Mouse (Mus musculus): ENCODE results near the gene Man1a2.

Gene Man1a2

DNA sequence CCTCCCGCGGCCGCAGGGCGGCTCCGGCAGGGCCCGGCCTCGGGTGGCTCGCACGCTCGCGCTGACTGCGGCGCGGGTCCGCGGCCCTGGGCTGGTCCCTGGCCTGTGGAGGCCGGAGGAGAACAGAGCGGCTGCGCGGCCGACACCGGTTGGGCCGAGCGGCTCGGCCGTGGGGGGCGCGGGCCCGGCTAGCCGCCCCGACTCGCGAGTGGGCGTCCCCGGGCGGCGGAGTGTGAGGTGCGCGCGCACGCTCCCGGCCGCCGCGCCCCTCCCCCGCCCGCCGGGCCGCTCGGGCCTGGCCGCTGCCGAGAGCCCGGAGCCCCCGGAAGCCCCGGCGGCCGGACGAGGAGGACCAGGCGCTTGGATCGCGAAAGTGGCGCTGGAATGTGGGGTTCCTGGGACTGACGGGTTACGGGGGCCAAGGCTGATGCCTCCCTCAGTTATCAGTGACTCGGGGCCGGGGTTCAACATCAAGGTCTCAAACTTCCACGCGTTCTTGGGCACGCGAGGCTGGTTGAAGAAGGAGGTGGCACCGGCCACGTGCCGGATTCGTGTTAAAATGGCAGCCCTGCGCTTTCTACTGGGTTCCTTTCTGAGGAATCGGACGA is 564 bp upstream of the Man1a2 start:
- peak; percentile 55 for DNase-seq (ENCODE audit: low read depth, low spot score)

DNA sequence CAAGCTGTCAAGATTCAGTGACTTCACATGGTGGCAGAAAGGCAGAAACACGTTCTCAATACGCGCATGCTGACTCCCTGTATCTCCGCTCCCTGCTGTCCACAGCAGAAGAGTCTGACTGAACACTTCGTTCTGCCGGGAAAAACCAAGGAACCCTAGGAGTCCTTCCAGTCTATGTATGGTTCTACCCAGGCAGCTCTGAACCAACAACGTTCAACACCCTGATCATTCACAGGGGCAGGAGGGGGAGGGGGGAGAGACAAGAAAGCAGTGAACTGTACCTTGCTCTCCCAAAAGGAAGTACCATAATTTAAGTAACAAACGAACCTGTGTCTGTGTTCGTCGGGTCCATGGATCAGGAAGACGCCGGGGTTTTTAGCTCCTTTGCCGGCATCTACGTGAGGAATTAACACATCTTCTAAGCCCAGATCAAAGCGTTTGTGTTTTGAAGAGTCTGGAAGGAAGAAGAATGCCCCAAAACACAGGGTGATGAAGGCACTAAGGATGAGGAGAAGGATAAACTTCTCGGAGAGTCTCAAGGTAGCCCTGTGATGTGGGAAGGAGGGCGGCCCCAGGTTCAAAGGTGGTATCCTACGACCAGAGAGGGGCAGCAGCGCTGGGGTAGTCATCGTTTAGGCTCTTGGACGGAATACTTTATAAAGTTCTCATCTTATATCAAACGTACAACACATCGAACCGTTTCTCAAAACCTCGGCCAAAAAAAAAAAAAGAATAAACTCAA is 898 bp downstream of the Man1a2 start:
- peak; percentile 53 for DNase-seq (ENCODE audit: low read depth, low spot score)

- no peak for DNase-seq (ENCODE audit: low read depth, low spot score)
These were observed 2.5 kb downstream of the Man1a2 start for GRCm38 (mm10) chr3:100682841-100683240.

DNA sequence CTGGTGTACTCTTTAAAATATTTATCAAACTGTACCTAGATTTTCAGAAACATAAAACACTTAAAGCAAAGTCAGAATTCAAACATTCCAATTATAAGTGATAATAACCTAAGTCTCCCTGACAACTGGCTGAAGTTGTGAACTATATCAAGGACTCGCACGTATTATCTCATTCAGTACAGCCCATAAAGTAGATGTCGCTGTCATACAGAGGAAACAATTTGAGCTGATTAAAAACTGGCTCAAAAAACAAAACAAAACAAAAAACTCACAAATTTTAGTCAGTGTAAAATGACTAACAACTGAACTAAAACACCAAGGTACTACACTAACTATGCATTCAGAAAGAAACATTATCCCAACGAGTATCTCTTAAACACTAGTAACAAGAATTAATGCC is 3.0 kb downstream of the Man1a2 start:
- no peak for DNase-seq (ENCODE audit: low read depth, low spot score)

DNA sequence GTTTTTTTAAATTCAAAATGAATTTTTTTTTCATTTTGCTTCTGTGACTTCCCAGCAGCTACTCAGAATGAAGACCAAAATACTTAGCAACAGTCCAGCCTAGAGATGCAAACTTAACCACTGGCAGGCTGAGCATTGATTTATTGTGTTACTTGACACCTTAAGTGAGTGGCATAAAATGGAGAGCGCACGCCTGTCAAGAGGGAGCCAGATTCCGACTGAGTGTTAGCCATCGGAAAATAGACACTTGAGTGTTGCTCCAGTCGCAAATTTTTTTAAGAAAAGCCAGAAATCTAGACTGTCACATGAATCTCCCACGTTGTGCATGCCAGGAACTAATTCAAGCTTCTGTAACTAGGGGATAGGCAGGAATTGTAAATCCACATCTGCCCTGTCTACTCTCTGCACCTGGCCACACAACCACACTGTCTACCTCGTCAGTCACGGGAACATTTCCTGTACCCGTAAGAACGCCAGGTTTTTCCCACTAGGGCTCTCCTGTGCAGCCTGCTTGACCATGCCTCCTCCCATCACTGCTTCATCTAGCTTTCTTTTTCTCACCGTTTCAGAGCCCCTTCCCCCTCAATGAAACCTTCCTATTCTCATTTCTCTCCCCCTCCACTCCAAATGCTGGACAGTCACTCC is 3.7 kb downstream of the Man1a2 start:
- DNase-seq (ENCODE audit: low read depth, low spot score): no peak

DNA sequence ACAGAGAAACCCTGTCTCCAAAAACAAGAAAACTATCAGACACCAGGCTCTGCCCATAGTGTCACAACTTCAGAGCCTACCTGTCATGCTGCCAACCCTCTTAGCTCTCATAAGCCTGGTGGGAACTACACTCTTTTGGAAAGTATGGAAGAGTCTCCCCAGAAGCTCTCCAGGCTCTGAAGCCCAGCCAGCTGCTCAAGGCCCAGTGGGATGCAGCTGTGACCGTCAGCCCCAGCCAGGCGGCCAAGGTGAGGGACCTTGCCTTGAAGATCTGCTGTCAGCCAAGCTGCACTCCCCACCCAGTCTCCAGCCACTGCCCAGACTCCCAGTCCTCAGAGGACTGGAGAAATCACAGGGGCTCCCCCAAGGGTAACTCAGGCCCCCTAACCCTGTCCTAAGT is 5.1 kb downstream of the Man1a2 start:
- DNase-seq (ENCODE audit: low read depth, low spot score): no peak

DNA sequence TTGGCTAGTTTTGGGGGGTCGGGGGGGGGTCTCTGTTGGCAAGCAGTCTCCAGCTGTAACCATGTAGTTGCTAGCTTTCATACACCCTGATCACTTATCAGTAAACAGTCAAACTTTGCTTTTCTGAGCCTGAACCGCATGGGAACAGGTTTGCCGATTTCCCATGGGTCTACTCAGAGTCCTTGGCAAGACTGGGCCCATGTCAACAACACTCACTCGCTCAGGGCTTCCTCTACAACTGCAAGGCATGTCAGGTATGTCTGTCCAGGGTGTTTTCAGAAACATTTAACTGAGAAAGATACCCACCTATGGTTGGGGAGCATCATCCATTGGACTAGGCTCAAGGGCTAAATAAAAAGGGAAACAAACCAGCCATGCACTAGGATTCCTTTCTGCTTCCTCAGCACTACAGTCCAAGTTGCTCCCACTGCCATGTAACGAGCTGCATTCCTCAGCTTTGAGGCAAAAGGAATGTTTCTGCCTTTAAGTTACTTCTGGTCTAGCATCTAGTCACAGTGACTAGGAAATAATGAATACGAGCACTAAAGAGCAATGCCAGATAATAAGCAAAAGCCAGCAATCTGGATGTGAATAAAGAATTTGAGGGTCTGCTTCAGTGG is 6.2 kb downstream of the Man1a2 start:
- no peak for DNase-seq (ENCODE audit: low read depth, low spot score)

DNA sequence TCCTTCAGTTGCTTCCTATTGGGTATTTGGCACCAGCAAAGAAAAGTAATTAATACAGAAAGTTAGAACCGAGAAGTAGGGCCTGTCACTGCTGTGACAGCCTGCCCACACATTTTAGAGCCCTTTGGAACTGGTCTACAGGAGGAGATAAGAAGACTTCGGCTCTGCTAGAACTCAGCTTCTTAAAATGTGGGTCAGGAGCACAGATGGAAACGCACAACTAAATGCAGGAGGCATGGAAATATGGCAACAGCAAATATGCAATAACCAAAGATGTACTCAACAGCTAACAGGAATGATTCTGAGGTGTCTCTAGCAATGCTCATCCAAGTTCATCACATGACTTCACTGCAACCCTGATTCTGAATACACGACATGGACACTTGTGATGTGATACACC is 10.2 kb downstream of the Man1a2 start:
- no peak for DNase-seq (ENCODE audit: low read depth, low spot score)

- DNase-seq (ENCODE audit: low read depth, low spot score): no peak
These were observed 14.9 kb downstream of the Man1a2 start for GRCm38 (mm10) chr3:100670412-100670811.

GRCm38 (mm10) chr3:100653291-100653690 is 32.0 kb downstream of the Man1a2 start:
- DNase-seq (ENCODE audit: low read depth, low spot score): no peak

- no peak for DNase-seq (ENCODE audit: low read depth, low spot score)
These were observed 43.7 kb downstream of the Man1a2 start for GRCm38 (mm10) chr3:100641581-100641980.

GRCm38 (mm10) chr3:100636255-100636654 is 49.0 kb downstream of the Man1a2 start:
- DNase-seq (ENCODE audit: low read depth, low spot score): no peak

DNA sequence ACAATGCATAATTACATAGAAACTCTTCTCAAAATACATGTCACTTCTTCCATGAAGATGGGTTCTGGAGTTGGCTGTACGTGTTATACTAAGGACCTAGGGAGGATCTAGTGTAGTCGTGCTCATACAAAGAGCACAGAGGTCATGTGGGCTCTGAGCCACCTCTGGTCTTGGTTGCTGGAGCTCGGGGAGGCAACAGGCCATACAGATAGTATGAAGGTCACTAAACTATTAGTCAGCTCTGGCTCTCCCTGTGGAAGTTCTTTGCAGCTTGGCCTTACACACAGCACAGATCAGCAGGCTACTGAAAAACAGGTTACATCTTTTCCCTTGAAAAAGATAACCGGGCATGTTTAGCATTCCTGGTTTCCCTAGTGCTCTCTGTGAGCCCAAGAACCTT is 50.5 kb downstream of the Man1a2 start:
- no peak for DNase-seq (ENCODE audit: low read depth, low spot score)

DNA sequence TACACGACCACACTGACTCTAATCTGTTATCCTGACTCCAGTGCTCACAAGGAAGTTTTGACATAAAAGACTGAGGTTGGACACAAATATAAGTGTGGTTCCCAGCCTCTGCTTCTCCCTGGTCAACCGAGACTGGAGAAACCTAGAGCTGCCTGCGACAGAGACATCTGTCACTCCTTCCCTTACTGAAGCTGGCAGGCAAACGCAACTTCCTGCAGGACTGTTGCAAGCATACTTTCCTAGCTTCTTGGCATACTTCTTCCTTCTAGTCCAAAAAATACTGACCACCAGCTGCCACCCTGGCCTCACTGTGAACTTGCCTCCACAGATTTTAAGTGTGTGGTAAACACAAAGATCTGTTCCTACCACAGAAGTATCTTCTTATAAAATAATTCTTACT is 66.8 kb downstream of the Man1a2 start:
- no peak for DNase-seq (ENCODE audit: low read depth, low spot score)

GRCm38 (mm10) chr3:100610916-100611315 is 74.4 kb downstream of the Man1a2 start:
- no peak for DNase-seq (ENCODE audit: low read depth, low spot score)

GRCm38 (mm10) chr3:100604539-100604938 is 80.8 kb downstream of the Man1a2 start:
- no peak for DNase-seq (ENCODE audit: low read depth, low spot score)

DNA sequence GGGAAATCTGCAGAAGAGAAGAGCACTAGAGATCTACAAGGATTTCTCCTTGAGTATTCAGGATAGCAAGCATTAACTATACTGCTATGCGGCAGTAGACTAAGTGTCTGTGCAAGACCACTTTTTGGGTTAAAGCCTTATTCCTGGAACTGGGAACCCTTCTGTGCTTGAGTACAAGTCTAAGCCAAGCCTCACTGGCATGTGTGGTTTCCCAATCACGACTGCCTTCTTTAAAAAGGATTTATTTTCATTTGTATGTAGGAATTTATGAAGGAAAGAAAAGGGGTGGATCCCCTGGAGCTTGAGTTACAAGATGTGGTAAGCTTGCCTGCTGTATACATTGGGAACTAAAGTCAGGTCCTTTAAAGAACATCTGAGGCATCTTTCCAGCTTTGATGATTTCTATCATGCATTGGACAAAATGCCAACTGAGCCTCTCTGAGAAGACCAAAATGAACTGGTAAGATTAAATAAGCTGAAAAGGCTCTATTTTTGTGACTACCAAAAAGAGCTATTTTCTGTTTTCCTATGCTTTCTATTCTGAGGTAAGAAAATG is 86.0 kb downstream of the Man1a2 start:
- no peak for DNase-seq (ENCODE audit: low read depth, low spot score)

DNA sequence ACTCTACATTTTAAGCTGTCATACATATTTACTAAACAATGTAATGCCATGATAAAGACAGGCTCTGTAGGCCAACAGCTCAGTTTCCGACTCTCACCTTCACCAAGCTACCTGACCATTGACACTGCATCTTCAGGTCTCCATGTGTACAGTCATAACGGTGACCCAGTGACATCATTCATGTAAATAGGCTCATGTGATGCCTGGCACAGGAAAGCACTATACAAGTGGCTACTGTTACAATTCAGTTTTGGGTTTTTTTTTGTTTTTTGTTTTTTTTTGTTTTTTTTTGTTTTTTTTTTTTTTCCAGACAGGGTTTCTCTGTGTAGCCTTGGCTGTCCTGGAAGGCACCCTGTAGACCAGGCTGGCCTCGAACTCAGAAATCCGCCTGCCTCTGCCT is 94.2 kb downstream of the Man1a2 start:
- no peak for DNase-seq (ENCODE audit: low read depth, low spot score)

DNA sequence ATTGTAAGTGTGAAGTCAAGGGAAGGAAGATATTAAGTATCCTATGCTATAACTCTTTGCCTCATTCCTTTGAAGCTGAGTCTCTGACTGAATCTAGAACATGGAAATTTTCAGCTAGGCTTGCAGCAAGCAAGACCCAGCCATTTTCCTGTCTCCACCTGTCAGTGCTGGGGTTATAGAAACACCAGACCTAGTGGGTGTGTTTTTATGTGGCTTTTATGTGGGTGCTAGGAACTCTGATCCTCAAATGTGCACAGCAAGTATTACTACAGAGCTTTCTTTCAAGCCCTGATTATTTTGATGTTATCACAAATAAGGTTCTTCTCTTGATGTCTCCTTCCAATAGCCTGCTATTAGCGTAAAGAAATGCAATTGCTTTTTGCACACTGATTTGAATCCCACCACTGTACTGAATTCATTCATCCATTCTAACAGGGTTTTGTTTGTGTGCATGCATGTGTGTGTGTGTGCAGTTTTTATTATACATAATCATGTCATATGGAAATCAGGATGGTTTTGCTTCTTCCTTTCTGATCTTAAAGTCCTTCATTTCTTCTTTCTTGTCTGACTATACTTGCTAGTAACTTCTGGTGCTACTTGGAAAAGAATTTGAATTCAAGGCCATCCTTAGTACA is 102.5 kb downstream of the Man1a2 start:
- DNase-seq (ENCODE audit: low read depth, low spot score): no peak

DNA sequence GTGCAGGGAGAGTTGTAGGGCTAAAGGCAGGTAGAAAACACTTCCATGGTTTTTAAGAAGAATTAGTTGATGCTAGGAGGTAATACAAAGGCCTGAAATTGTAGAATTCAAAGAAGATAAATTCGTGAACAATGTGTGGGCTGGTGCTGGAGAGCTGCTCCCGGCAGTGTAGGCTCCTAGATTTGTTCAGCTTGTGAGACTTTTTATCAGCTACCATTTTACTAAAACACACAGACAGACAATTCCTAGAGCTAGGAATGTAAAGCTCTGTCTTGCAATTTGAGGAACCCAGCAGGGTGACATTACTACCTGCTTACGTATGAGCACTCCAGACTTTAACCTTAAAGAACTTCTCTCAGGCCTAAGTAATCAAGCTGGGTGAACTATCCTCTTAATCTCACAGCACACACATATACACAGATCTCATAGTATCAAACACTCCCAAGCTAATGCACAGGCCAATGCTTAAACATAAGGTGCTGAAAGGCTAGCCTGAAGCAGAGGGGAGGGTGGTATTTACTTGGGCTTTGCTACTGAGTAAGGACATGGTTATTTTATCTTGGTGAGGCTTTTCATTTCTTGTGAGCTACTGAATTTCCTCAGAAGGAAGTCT is 112.6 kb downstream of the Man1a2 start:
- no peak for DNase-seq (ENCODE audit: low read depth, low spot score)

Measured in ES-CJ7 (cell line).